Mouse (Mus musculus) lung, postnatal 0 days (tissue): ENCODE results near the gene Krt19.

Source experiments
- CTCF ChIP-seq: IDR thresholded peaks from 2 replicates; pipeline ENCODE4 v1.5.1; 2016; ENCODE audit warnings: antibody characterized with exemption, mild to moderate bottlenecking
- EP300 ChIP-seq: IDR thresholded peaks from 2 replicates; pipeline ENCODE4 v1.6.1; 2016; ENCODE audit warnings: antibody characterized with exemption, mild to moderate bottlenecking, control low read depth

DNA sequence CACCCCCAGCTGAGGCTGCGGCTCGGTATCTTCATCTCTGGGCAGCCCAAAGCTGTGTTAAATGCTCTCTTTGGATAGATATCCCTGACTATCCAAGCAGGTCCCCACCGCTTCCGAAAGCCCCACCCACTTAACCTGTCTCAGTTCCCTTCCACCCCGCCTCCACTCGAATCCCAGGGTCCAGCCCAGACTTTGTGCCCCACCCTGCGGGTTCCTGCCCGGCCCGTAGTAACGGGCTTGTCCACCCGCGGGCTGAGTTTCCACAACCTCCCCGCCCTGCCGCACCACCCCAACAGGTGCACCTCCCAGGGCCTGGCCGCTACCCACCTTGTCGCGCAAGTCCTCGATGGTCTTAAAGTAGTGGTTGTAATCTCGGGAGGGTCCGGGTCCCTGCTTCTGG, 3.4 kb downstream of the Krt19 start:
- TF ChIP-seq CTCF (no peak), EP300 (no peak)
